Mouse (Mus musculus) liver, embryonic 18 days (tissue): ENCODE results near the gene Vmn1r188. TPM values are rescaled to one million over a fixed set of nuclear protein-coding genes. Genes with fewer than 3 reads are reported as not detected.

Experiments
- polyA plus RNA-seq: library from polyadenylated mRNA; depleted of rRNA; stranded (reverse); fragments of >200 nt; gene quantifications from 2 replicates; pipeline ENCODE4 v1.2.3, GENCODE M21; 2012; rRNA removed

Gene Vmn1r188
- not detected in 2 replicates for polyA plus RNA-seq

GRCm38 (mm10) chr13:22084140-22084539, at the start of gene Vmn1r188:
Gene Vmn1r188 (plus strand): TSS chr13:22084440.

GRCm38 (mm10) chr13:22035267-22036148, 48.7 kb upstream of the Vmn1r188 start, which contains the start of the genes Hist1h2ah and Hist1h2bk:
Gene Hist1h2ah (minus strand): TSS chr13:22035568.
Gene Hist1h2bk (plus strand): TSS chr13:22035870.

DNA sequence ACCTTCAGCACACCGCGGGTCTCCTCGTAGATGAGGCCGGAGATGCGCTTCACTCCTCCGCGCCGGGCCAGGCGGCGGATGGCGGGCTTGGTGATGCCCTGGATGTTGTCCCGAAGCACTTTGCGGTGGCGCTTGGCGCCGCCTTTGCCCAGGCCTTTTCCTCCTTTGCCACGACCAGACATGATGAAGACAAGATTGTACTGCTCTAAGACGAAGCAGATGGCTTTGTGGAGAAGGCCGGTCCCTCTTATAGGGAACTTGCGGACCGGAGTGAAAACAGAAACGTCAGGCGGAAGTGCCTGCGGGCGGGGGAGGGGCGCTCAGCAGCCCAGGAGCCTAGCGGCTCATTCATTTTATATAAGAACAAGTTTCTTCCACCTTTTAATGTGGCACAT, 43.1 kb upstream of the Vmn1r188 start, which contains the start of gene Hist1h4i:
Gene Hist1h4i, minus strand, starts transcription at position 221 of the 395 bp plus-strand sequence.

GRCm38 (mm10) chr13:22042568-22043502, 41.4 kb upstream of the Vmn1r188 start, which contains the start of the genes Hist1h2ag and Hist1h2bj:
Gene Hist1h2ag (minus strand): TSS chr13:22042944.
Gene Hist1h2bj (plus strand): TSS chr13:22043214.

DNA sequence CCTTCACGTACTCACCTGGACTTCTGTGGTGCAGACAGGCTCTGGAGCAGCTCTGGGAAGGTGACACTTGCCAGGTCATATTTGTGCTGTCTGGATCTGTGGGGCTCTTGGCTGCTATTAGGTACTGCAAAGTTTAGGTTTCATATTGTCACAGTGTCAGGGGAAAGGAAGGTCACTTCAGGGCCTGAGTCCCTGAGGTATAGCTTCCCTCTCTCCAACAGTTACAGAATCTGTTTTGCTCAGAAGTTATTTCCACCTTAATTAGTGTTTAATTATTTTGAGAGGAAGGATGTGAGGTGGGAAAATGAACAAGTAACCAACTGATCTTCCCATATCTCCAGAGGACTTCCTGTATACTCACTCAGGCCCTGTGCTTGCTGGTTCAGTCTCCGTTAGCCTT, 21.5 kb downstream of the Vmn1r188 start, which contains the start of gene Vmn1r189:
Gene Vmn1r189, minus strand, starts transcription at position 101 of the 400 bp plus-strand sequence.

Other genes starting within 250 kb of the Vmn1r188 start
- gene Zfp184, start 139.3 kb upstream of the Vmn1r188 start, polyA plus RNA-seq = 0.38 and 0.39 TPM in 2 replicates
- gene Pom121l2, start 103.2 kb upstream of the Vmn1r188 start, polyA plus RNA-seq = not detected in 2 replicates
- 1.2 and 1.3 TPM in 2 replicates for gene Prss16, start 74.7 kb upstream of the Vmn1r188 start, polyA plus RNA-seq
- 3.6 and 4.4 TPM in 2 replicates for gene Hist1h2ah, start 48.9 kb upstream of the Vmn1r188 start, polyA plus RNA-seq
- gene Hist1h2bk, start 48.6 kb upstream of the Vmn1r188 start, polyA plus RNA-seq = 6.7 and 11.4 TPM in 2 replicates
- gene Hist1h4i, start 43.1 kb upstream of the Vmn1r188 start, polyA plus RNA-seq = 42.8 and 103 TPM in 2 replicates
- gene Hist1h2ag, start 41.5 kb upstream of the Vmn1r188 start, polyA plus RNA-seq = 13.6 and 14.3 TPM in 2 replicates
- gene Hist1h2bj, start 41.2 kb upstream of the Vmn1r188 start, polyA plus RNA-seq = 7.7 and 11.4 TPM in 2 replicates
- not detected in 2 replicates for gene Vmn1r189, start 21.4 kb downstream of the Vmn1r188 start, polyA plus RNA-seq
- gene Vmn1r191, start 99.5 kb downstream of the Vmn1r188 start, polyA plus RNA-seq = not detected in 2 replicates
- not detected in 2 replicates for gene Vmn1r192, start 106.7 kb downstream of the Vmn1r188 start, polyA plus RNA-seq
- gene Vmn1r193, start 138.7 kb downstream of the Vmn1r188 start, polyA plus RNA-seq = not detected in 2 replicates
- gene Vmn1r194, start 159.8 kb downstream of the Vmn1r188 start, polyA plus RNA-seq = not detected in 2 replicates
- gene Vmn1r195, start 186.1 kb downstream of the Vmn1r188 start, polyA plus RNA-seq = not detected in 2 replicates
- not detected in 2 replicates for gene Vmn1r196, start 205.5 kb downstream of the Vmn1r188 start, polyA plus RNA-seq
- not detected in 2 replicates for gene Vmn1r197, start 240.1 kb downstream of the Vmn1r188 start, polyA plus RNA-seq